Mouse (Mus musculus) kidney, postnatal 10 days (tissue): ENCODE results near the gene Foxs1.

Experiments used
- DNase-seq: peaks from one replicate; pipeline ENCODE4 v3.0.0; 2021; ENCODE audit warnings: mixed read lengths

Gene Foxs1

DNA sequence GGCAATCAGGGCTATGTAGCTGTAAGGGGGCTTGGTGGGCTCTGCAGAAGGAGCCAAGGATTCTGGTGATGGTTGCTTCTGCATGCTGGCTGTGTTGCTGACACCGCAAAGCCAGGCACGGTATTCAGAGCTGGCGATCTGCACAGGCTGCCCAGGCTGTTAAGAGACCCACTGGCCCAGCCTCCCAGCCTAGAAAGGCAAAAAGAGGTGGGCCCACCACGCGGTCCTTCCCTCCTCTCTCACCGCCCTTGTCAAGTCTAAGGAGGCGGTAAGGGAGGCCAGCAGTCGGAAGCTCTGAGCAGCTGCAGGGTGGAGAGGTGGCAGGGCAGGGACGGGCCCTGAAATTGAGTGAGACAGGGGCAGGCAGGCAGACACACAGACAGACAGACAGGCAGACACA is at the start of gene Foxs1:
TSS of gene Foxs1 (minus strand) at position 161 of the 400 bp plus-strand sequence.
- DNase-seq = peak; percentile 80

DNA sequence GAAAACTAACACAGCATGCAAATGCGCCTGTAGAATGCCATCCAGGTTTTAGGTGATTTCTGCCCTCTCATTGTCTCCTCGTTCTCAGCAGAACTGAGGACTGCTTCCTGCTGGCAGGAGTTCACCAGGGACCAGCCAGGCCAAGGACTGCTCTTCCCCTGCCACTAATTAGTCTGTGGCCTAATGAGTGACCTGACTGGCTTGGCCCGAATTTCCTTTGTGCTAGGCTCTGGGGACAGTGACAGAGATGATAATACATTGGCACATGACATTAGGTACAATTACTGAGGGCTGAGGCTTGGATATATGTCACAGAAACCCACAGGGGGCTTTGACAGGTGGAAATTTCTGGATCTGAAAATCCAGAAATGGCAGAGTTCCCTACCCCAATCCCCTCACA is 44.0 kb upstream of the Foxs1 start:
- DNase-seq = no peak

DNA sequence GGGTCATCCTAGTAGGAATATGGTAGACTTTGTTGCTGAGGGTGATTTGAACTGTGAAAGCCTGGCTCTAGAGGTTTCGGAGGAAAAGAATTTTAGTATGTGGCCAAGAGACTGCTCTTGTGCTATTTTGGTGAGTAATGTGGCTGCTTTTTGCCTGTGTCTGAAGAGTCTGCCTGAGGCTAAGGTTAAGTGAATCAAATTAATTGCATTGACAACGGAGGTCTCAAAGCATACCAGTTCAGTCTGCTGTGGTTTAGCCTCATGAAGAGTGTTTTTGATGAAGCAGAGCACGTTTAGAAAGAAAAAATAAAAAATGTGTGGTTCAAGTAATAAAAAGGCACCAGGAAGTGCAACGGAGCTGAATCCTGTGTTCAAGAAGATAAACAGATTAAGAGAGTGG is 32.5 kb upstream of the Foxs1 start:
- no peak for DNase-seq

DNA sequence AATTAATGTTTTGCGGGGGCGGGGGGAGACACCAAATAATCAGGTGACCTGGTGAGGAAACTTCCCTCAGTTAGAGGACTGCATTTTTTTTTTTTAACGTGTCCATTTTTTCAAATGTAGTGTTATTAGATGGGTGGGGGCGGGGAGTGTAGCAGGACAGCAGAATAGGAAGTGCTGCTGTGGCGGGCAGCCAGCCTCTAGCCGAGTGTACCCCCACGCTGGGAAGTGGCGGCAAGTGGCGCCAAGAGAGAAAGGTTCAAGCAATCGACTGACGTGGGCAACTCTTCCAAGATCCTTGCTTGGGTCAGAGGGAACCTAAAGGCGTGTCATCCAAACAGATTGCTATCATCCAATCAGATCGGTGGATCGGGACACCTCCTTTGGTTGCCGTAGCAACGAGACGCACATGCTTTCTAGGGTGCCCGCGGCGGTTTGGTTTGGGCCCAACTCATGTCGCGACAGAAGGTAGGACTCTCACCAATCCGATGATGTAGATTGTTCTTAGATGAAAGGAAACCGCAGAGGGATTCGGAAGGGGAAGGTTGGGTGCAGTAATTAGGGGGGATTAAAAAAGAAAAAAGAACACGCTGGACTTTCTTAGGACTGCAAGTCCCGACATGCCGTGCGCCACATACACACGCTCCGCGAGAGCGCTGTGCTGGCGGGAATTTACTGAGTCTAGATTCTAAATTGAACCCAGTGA is 29.2 kb upstream of the Foxs1 start, which contains the start of gene Ttll9:
TSS of gene Ttll9 (plus strand) at position 395 of the 703 bp plus-strand sequence.
- DNase-seq = peak; percentile 84

DNA sequence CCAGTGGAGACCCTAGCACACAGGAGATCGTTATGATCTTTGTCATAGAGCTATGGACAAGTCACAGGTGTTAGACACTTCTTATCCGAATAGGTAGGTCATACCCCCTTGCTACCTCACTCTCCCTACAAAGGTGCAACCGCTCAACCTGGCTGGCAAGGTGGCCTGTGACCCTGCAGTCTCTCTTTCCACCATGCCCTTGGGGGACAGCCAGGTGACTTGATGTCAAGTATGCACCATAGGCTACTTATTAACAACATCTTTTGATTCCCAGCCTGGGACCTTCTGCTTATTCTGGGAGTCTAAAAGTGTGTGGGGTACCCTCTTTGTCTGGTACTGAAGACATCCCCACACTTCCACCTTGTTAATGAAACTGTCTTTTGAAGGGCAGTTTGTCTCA is 25.1 kb upstream of the Foxs1 start:
- peak; percentile 35 for DNase-seq

DNA sequence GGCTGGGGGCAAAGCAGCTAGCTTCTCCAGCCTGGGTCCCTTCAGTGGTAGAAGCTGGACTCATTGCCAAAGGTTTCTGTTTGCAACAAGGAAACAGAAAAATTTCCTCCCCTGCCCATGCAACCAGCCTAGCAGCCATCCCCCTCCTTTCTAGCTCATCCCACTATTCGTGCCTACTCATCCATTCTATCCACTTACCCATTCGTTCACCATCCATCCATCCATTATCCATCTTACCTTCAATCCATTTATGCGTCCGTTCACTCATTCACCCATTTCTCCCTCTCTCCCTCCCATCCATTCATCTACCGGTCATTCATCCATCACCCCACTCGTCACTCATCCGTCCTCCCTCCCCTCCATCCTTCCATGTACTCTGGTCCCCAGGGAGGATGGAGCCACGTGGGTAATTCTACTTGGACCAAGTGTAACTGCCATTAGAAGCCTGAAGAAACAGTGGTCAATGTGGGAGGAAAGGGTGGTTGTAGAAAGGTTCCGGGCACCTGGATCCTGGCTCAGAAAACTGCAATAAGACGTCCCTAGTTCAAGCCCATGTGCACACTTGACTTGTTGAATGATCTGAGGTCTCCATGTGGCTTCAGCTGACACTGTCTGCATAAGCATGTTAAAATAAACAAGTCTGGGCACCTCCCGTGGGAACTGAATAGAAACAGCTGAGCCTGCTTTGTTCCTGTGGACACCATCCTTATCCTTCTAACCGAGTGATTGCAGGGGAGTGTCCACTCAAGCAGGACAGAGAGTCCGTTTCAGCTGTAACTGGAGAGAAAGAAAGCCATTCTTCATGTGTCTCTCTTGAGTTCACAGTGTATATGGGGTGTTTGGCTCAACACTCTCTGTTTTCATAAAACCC is 19.1 kb upstream of the Foxs1 start:
- peak; percentile 15 for DNase-seq

DNA sequence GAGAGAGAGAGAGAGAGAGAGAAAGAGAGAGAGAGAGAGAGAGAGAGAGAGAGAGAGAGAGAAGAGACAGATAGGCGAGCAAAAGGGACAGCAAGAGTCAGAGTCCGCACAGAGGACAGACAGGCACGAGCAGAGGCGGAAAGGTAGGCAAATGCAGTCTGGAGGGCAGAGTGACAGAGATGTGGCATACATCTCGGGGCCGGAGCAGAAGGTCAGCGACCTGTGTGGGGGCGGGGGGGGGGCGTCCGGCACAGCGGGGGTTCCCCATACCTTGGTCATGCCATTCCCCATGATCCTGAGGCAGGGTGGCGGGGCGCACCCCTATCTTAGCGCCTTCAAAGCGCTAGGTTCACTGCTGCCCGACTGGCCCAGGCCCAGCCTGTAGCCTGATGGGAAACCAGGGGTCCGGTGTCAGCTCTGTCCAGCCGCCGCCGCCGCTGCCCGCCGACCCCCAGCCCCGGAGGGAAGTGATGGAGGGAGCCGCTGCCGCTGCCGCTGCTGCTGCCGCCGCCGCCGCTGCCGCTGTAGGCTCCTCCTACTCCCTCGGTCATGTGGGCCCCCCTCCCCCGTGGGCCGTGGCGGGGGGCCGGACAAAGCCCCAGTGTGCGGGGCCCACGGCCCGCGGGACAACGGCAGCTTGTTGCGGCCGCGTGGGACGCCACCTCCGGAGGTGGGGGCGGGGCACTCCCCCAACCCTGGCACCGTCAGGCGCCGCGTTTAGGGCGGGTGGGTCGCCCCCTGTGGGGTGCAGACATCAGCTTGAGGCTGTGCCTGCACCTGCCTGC is 18.2 kb upstream of the Foxs1 start, which contains the start of gene Dusp15:
TSS of gene Dusp15 (minus strand) at position 634 of the 785 bp plus-strand sequence.
- peak; percentile 53 for DNase-seq

DNA sequence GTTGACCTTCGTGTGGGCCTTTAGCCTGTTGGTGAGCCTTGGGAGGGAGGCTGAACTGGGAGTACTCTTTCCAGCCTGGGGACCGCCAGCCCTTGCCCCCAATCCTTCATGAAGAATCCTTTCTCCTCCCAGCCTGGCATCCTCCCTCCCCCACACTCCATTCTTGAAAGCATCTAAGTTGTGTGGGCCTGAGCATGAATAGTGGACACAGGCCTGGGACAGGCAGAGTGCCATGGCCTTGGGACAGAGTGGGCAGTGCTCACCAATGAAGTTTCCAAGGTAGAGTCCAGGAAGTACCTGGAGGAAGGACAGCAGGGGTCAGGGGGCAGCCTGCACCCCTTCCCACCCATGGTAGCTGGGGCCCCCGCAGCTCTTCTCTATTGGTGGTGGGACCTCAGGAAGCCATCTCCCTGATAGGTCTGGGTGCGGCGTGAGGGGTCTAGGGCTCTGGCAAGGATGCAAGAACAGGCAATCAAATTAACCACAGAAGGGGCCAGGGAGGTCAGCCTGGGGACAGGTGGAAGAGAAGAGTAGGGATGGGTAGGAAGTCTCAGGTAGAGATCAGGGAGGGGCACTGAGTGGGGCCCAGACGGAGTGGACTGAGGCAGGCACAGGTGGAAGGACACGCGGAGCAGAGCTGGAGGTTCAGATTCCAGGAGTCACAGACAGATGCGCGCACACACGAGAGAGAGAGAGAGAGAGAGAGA is 17.5 kb upstream of the Foxs1 start:
- DNase-seq = peak; percentile 12

DNA sequence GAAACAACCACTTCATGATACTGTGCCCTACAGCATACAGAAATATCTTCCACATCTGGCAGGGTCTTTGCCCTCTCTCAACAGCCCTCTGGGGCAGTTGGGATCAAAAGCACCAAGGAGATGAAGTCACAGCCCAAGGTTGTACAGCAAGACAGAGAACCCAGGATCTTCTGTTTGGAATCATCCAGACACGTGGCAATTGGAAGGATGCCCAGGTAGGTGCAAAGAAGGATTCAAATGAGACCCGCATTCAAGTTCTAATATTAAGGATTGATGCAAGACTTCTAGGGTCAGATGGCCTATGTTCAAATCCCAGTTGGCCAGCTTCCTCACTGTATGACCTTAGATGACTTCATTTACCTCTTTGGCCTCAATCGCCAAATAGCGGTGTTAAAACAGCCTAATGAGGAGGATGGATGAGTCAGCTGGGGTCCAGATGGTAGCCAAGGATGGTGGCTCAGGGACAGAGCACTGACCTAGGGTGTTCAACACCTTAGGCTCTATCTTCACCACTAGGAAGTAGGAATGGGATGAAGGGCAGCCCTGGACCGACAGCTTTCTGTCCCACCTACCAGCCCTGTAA is 15.5 kb upstream of the Foxs1 start:
- DNase-seq = no peak

DNA sequence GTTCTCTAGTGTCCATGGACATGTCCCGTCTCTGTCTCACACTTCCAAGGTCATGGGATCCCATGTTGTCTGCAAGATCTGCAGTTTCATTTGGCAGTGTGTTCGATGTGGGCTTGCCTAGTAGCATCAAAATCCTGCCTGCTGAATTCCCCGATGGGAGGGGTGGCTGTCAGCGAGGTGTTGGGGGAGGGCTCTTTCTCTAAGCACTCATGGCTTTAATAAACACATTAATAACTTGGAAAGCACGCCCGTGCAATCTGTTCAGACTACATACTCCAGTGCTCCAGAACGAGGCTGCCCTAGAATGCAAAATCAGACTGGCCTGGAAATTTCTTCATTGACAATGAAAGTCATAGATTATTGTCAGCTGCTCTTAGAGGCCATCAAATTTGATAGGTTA is 14.1 kb upstream of the Foxs1 start:
- DNase-seq = peak; percentile 36

DNA sequence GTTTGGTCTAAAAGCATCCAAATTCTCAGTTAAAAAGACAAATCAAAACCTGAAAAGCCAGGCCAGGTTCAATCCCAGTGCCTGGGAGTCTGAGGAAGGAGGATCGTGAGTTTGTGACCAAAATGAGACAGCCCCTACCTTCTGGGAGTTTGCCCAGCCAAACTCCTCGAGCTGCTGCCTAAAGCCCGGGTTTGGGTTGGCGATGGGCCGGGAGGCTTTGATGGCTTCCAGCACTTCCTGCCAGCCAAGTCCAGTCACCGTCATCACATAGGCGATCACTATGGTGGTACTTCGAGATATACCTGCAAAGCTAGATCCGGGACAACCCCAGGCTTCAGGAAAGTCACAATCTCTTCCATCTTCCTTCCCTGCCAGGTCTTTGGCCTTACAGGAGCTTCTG is 11.0 kb upstream of the Foxs1 start:
- DNase-seq = no peak

DNA sequence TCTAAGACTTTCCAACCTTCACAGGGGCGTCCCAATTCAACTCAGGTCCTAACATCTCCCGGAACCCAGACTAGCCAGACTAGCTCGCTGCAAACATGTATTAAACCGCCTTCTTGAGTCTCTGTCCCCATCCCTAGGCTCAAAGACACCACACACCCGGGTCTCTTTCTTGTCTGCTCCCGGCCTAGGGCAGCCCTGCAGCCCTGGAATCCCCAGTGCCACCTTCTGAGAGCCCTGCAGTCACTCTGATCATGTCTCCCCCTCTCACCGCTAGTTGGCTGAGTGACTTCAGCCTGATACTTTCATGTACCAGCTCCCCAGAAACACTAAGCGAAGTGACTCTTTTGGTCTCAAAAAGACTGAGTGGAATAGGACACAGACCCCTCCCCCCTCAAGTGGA is 10.6 kb upstream of the Foxs1 start:
- DNase-seq = peak; percentile 6

DNA sequence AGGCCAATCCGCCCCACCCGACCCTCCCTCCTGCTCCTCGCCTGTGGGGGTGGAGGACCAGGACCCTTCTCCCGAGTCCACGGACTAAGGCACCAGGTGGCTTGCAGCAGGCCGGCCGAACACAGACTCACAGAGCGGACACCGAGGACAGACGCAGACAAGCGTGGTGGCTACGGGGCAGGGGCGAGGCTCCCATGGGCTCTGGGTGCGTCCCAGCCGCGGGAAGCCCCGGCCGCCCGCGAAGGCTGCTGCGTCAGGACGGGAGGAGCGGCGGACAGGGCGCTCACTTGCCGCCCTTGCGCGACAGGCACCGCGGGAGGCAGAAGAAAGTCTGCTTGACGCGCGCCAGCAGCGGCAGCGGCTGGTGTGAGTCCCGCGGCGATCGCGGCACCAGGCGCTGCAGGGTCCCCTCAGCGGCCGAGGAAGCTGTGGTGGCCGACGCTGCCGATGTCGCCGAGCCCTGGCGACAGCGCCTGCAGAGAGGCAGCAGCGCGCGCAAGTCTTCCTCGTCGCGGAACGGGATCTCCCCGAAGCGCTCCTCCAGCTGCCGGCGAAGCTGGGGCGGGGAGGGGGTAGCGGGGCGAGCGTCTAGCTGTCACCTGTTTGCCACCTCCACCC is 10.0 kb upstream of the Foxs1 start:
- DNase-seq = peak; percentile 48

DNA sequence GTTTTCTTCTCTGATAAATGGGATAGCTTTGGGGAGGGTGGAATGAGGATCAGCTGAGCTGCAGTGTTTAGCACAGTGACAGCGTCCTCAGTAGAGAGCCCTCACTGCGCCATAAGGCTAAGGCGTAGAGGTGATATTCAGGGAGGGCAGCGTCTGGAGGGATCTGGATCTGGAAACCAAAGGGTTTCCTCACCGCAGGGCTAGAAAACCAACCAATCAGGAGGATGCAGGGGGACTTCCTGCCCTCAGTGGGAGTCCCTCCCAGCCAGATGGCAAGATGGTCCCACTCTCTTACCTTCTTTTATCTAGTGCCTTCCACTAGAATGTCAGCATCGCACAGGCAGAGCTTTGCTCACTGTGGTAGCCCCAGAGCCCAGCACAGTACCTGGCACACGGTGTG is 8.8 kb upstream of the Foxs1 start:
- no peak for DNase-seq

DNA sequence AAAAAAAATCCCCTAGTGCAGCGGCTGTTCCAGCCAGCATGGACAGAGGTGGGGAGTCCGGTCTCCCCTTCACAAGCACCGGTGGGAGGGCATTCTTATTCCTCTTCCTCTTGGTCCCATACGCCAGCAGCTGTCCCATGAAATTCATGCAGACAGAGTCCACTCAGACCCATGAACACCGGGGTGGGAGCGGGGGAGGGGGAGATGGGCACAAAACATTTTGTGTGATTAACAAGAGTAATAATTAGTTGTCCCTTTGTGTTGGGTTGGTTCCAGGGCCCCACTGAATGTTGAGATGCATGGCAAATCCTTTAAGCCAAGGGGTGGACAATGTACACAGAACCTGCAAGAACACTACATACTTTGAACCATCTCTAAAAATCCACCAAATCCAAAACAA is 8.1 kb upstream of the Foxs1 start:
- peak; percentile 17 for DNase-seq

DNA sequence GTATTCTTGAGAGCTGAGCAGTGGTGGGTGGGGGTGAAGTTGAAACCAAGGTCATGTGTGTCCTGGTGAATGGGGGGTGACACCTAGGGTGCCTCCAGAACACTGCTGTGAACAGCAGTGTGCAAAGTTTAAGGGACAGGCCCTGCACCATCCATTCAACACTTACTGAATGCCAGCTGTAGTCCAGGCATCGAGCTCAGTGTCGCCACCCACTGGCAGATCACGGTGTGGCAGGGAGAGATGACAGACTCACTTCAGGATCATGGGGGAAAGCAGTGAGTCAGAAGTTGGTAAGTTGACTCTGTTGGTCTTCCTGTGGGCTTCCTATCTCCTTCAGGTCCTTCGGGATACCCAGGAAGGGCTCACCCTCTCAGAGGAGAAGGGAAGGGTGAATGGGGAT is 6.8 kb upstream of the Foxs1 start:
- DNase-seq = peak; percentile 66

DNA sequence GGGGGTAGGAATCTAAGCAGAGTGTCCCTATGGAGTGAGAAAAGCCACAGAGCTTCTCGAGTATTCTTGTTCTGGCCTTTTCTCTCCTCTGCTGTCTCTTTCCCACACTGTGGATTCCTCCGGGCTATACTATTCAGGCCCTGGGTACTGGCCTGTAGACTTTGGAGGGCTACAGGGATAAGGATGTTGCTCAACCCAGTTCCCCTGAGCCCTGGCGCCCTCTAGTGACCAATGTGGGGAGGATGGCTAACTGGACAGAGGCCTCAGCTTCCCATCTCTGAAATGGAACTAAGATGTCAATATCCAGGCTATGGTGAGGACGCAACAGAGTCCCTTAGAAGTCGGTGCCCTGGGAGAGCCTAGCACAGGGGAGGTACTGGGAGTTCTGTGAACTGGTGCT is 606 bp upstream of the Foxs1 start:
- peak; percentile 81 for DNase-seq

DNA sequence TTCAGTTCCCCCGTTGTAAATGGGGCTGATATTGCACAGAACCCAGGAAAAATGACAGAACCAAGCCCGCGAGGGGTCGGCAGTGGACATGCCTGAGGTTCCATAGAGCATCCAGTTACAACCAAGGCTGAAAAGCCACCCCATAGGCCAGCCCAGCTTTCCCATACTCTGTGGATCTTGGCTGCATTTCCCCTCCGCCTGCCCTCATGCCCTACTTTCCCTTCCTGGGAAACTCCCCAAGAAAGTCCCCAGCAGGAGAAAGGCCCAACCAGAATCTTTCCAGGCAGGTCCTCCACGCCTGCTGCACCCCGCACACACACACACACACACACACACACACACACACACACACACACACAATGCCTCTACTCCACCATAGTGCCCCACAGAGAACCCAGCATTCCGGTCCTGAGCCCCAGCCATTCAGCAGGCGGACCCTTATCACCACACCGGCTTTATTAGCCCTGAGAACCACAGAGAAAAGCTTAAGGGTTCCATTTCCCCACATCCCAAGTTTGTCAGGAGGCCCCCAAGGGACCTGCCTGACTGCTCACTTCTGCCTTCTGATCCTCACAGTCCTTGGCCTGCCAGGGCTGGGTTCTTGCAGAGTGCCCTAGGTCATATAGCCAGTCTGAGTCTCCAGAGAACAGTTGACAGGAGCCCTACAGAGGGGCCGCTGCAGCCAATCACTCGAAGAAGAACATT is 1.4 kb downstream of the Foxs1 start:
- peak; percentile 57 for DNase-seq

DNA sequence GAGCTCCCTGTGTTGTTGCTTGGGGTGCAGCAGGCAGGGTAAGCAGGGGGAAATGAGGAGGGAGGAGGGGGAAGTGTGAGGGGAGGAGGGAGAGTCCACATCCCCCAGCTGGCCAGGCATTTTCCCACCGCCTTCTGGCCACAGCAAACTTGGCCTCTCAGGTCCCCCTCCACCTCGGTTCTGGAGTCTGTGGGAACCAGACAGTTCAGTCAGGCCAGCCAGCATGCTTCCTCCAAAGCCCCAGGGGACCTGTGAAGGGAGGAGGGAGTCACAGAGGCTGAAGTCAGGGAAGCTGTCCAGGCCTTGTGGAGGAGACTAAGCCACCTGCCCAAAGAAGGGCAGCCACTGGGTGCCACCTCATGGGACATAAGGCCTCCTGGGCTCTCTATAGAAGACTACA is 2.7 kb downstream of the Foxs1 start:
- DNase-seq = peak; percentile 72

DNA sequence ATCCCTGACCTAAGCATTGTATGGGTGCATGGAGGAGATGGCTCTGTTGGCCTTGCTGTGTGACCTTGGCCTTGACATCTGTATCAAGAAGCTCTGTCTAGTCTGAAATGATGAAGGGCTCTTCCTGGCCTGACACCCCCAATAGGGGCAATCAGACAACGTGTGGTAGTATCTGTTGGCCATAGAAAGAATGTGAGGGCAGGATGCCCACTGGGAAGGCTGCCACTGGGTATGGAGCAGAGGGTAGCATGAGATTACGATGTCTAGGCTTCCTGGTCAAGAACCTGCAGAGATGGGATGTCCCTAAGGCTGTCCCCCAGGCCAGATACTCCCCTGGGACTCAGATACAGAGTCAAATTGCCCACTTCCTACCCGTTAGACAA is 4.0 kb downstream of the Foxs1 start:
- DNase-seq = no peak
